Mouse (Mus musculus) liver, embryonic 11.5 days (tissue): ENCODE measurements at regions not wholly inside any gene's neighbourhood (a gene's known extent, or its start where the extent isn't known, plus 50 kb on each side); places are given as distances from the start of the nearest gene placed in this dataset.

Source experiments
- ATAC-seq: fragments of 200-750 bp; cut with Nextera tagmentation; replicated peaks from 2 replicates; pipeline ENCODE4 v1.8.0; 2017; ENCODE audit warnings: moderate number of reproducible peaks, mild to moderate bottlenecking, moderate TSS enrichment, moderate library complexity; ENCODE audit not compliant: low FRiP score
- DNase-seq: peaks from one replicate; pipeline ENCODE4 v3.0.0-alpha.2; 2017; ENCODE audit warnings: low spot score
- H3K27ac ChIP-seq: fragments of 300-500 bp; sonication (generic); 2 replicates; pipeline ENCODE4 v1.5.1; 2014; ENCODE audit warnings: mild to moderate bottlenecking, low read depth, low read length, control low read depth
- H3K27me3 ChIP-seq: fragments of 300-500 bp; sonication (generic); replicated peaks from 2 replicates; pipeline ENCODE4 v1.6.1; 2014; ENCODE audit warnings: low read length, mixed read lengths; ENCODE audit not compliant: control insufficient read depth, insufficient read depth
- H3K36me3 ChIP-seq: fragments of 300-500 bp; sonication (generic); 2 replicates; pipeline ENCODE4 v1.6.1; 2014; ENCODE audit warnings: mild to moderate bottlenecking, low read length, moderate library complexity, mixed read lengths; ENCODE audit not compliant: control insufficient read depth, insufficient read depth
- H3K4me1 ChIP-seq: fragments of 300-500 bp; sonication (generic); replicated peaks from 2 replicates; pipeline ENCODE4 v1.6.1; 2014; ENCODE audit warnings: low read length, mixed read lengths; ENCODE audit not compliant: control insufficient read depth, insufficient read depth
- H3K4me2 ChIP-seq: fragments of 300-500 bp; sonication (generic); 2 replicates; pipeline ENCODE4 v1.6.1; 2014; ENCODE audit warnings: mild to moderate bottlenecking, control low read depth, moderate library complexity
- H3K4me3 ChIP-seq: fragments of 300-500 bp; sonication (generic); 2 replicates; pipeline ENCODE4 v1.5.1; 2014; ENCODE audit warnings: low read depth, low read length, control low read depth
- H3K9ac ChIP-seq: fragments of 300-500 bp; sonication (generic); 2 replicates; pipeline ENCODE4 v1.6.1; 2014; ENCODE audit warnings: low read depth, low read length, control low read depth
- H3K9me3 ChIP-seq: fragments of 300-500 bp; sonication (generic); 2 replicates; pipeline ENCODE4 v1.6.1; 2016; ENCODE audit warnings: low read length, inconsistent platforms, mixed read lengths; ENCODE audit not compliant: control insufficient read depth
- WGBS: fragments of 180-500 bp; shearing (Covaris S2); extraction: QIAGEN DNeasy Blood & Tissue Kit; methylation state at CpG from one replicate; pipeline ENCODE4 v1.1.7; 2014; 5-methylcytosine and 5-hydroxymethylcytosine counted together

GRCm38 (mm10) chr13:113509403-113510185 is 108.8 kb downstream of the Snx18 start:
- Histone ChIP-seq H3K36me3 (no peaks in the 10 kb centered on the region), H3K27ac (no peak overlapping the region), H3K9me3 (no peaks in the 10 kb centered on the region), H3K4me1 (no peaks in the 10 kb centered on the region), H3K27me3 (no peaks in the 10 kb centered on the region), H3K4me2 (no peak overlapping the region), H3K4me3 (no peak overlapping the region), H3K9ac (no peak overlapping the region)
- DNase-seq (no peak), ATAC-seq (no peak)
- 71% methylated on average over 10 of the region's 10 CpGs for WGBS

GRCm38 (mm10) chr13:113508124-113508728 is 110.1 kb downstream of the Snx18 start:
- no peak for DNase-seq
- no peaks in the 10 kb centered on the region for H3K36me3 ChIP-seq
- ATAC-seq: no peak
- no peaks in the 10 kb centered on the region for H3K9me3 ChIP-seq
- no peak overlapping the region for H3K4me3 ChIP-seq
- no peak overlapping the region for H3K9ac ChIP-seq
- H3K27me3 ChIP-seq: no peaks in the 10 kb centered on the region
- WGBS: 60% methylated on average over 11 of the region's 11 CpGs
- no peak overlapping the region for H3K4me2 ChIP-seq
- H3K4me1 ChIP-seq: no peaks in the 10 kb centered on the region
- no peak overlapping the region for H3K27ac ChIP-seq

GRCm38 (mm10) chr13:113502528-113502927 is 115.8 kb downstream of the Snx18 start:
- WGBS: 83% methylated on average over 6 of the region's 6 CpGs
- H3K9me3 ChIP-seq: no peaks in the 10 kb centered on the region
- no peak overlapping the region for H3K9ac ChIP-seq
- no peak overlapping the region for H3K4me2 ChIP-seq
- no peaks in the 10 kb centered on the region for H3K27me3 ChIP-seq
- H3K27ac ChIP-seq: no peak overlapping the region
- DNase-seq (no peak), ATAC-seq (no peak)
- H3K4me1 ChIP-seq: no peaks in the 10 kb centered on the region
- H3K36me3 ChIP-seq: no peaks in the 10 kb centered on the region
- no peak overlapping the region for H3K4me3 ChIP-seq

GRCm38 (mm10) chr13:113502059-113502458 is 116.3 kb downstream of the Snx18 start:
- no peak for DNase-seq
- Histone ChIP-seq H3K27ac (no peak overlapping the region), H3K4me2 (no peak overlapping the region), H3K27me3 (no peaks in the 10 kb centered on the region), H3K9ac (no peak overlapping the region), H3K9me3 (no peaks in the 10 kb centered on the region), H3K4me1 (no peaks in the 10 kb centered on the region), H3K4me3 (no peak overlapping the region), H3K36me3 (no peaks in the 10 kb centered on the region)
- ATAC-seq: no peak
- WGBS: 63% methylated on average over 3 of the region's 3 CpGs

- no peak overlapping the region for H3K4me3 ChIP-seq
- H3K27ac ChIP-seq: no peak overlapping the region
- no peak for ATAC-seq
- DNase-seq: no peak
- H3K4me1 ChIP-seq: no peaks in the 10 kb centered on the region
- H3K9ac ChIP-seq: no peak overlapping the region
- no peak overlapping the region for H3K4me2 ChIP-seq
- no peaks in the 10 kb centered on the region for H3K36me3 ChIP-seq
- H3K27me3 ChIP-seq: no peaks in the 10 kb centered on the region
- H3K9me3 ChIP-seq: no peaks in the 10 kb centered on the region
- WGBS: 70% methylated on average over 3 of the region's 3 CpGs
These were observed 117.9 kb downstream of the Snx18 start for GRCm38 (mm10) chr13:113500373-113500990.

GRCm38 (mm10) chr13:113499079-113499710 is 119.2 kb downstream of the Snx18 start:
- H3K4me1 ChIP-seq: no peaks in the 10 kb centered on the region
- WGBS: 86% methylated on average over 6 of the region's 6 CpGs

GRCm38 (mm10) chr13:113495595-113496285 is 122.6 kb downstream of the Snx18 start:
- no peak overlapping the region for H3K4me3 ChIP-seq
- no peak for DNase-seq
- no peaks in the 10 kb centered on the region for H3K9me3 ChIP-seq
- no peaks in the 10 kb centered on the region for H3K4me1 ChIP-seq
- 71% methylated on average over 5 of the region's 5 CpGs for WGBS
- ATAC-seq: no peak
- H3K27ac ChIP-seq: no peak overlapping the region
- H3K27me3 ChIP-seq: no peaks in the 10 kb centered on the region
- H3K4me2 ChIP-seq: no peak overlapping the region
- H3K36me3 ChIP-seq: no peaks in the 10 kb centered on the region
- no peak overlapping the region for H3K9ac ChIP-seq

More at GRCm38 (mm10) chr13:113499079-113499710, 119.2 kb downstream of the Snx18 start:
- Histone ChIP-seq H3K4me2 (no peak overlapping the region), H3K27me3 (no peaks in the 10 kb centered on the region), H3K9me3 (no peaks in the 10 kb centered on the region), H3K27ac (no peak overlapping the region), H3K36me3 (no peaks in the 10 kb centered on the region), H3K9ac (no peak overlapping the region), H3K4me3 (no peak overlapping the region)
- ATAC-seq: no peak
- DNase-seq: no peak

GRCm38 (mm10) chr13:113495136-113495535 is 123.2 kb downstream of the Snx18 start:
- H3K4me1 ChIP-seq: no peaks in the 10 kb centered on the region
- no peak for DNase-seq
- no peak overlapping the region for H3K27ac ChIP-seq
- H3K9me3 ChIP-seq: no peaks in the 10 kb centered on the region
- H3K4me2 ChIP-seq: no peak overlapping the region
- ATAC-seq: no peak
- H3K36me3 ChIP-seq: no peaks in the 10 kb centered on the region
- no peaks in the 10 kb centered on the region for H3K27me3 ChIP-seq
- 78% methylated on average over 3 of the region's 3 CpGs for WGBS
- no peak overlapping the region for H3K4me3 ChIP-seq
- no peak overlapping the region for H3K9ac ChIP-seq
